Mouse (Mus musculus) MEL (cell line): ENCODE data around the gene Cib4.

Experiments
- CTCF ChIP-seq, 3 experiments: IDR thresholded peaks in 2 of 3; conservative IDR thresholded peaks in 1 of 3; 2 replicates each; pipeline ENCODE4 v1.5.1; 2011 to 2012; ENCODE audit warnings: low read length in 3 of 3, low read depth in 2 of 3, mild to moderate bottlenecking in 2 of 3, improper control_type of control experiment in 1 of 3, inconsistent platforms in 1 of 3, mixed read lengths in 1 of 3, moderate library complexity in 1 of 3; ENCODE audit not compliant: control insufficient read depth in 1 of 3, insufficient read depth in 1 of 3, poor library complexity in 1 of 3, severe bottlenecking in 1 of 3
- HCFC1 ChIP-seq: IDR thresholded peaks from 2 replicates; pipeline ENCODE4 v1.6.1; 2012; ENCODE audit warnings: low read depth, mild to moderate bottlenecking, inconsistent platforms, low read length, improper control_type of control experiment, moderate library complexity
- JUND ChIP-seq: IDR thresholded peaks from 2 replicates; pipeline ENCODE4 v1.6.1; 2011; ENCODE audit warnings: low read depth, mild to moderate bottlenecking, improper control_type of control experiment, low read length
- NRF1 ChIP-seq: IDR thresholded peaks from 2 replicates; pipeline ENCODE4 v1.6.1; 2014; ENCODE audit warnings: low read depth, mild to moderate bottlenecking, inconsistent platforms, low read length, improper control_type of control experiment, moderate library complexity; ENCODE audit not compliant: poor library complexity, insufficient read depth, severe bottlenecking
- POLR2A ChIP-seq, 2 experiments: IDR thresholded peaks; 2 replicates each; pipeline ENCODE4 v1.6.1; 2011 to 2012; ENCODE audit warnings: low read length in 2 of 2, mild to moderate bottlenecking in 2 of 2, control low read depth in 1 of 2, improper control_type of control experiment in 1 of 2, low read depth in 1 of 2, moderate library complexity in 1 of 2; ENCODE audit not compliant: control insufficient read depth in 1 of 2, insufficient read depth in 1 of 2, poor library complexity in 1 of 2
- SMC3 ChIP-seq: IDR thresholded peaks from 2 replicates; pipeline ENCODE4 v1.6.1; 2011; ENCODE audit warnings: low read depth, low read length, improper control_type of control experiment
- TAL1 ChIP-seq: IDR thresholded peaks from 2 replicates; pipeline ENCODE4 v1.6.1; 2012; ENCODE audit warnings: mild to moderate bottlenecking, inconsistent platforms, low read length, moderate library complexity, mixed read lengths
- TCF12 ChIP-seq: IDR thresholded peaks from 2 replicates; pipeline ENCODE4 v1.6.1; 2014; ENCODE audit warnings: low read depth, mild to moderate bottlenecking, inconsistent platforms, low read length, improper control_type of control experiment, moderate library complexity
- UBTF ChIP-seq: IDR thresholded peaks from 2 replicates; pipeline ENCODE4 v1.6.1; 2012; ENCODE audit warnings: low read depth, mild to moderate bottlenecking, inconsistent platforms, low read length, improper control_type of control experiment, moderate library complexity, borderline replicate concordance; ENCODE audit not compliant: insufficient read depth

GRCm38 (mm10) chr5:30485136-30485535, 60.5 kb downstream of the Cib4 start:
- no peak for TF ChIP-seq HCFC1
- no peak for TF ChIP-seq POLR2A (IDR thresholded peaks at IDR 0.05; ENCODE audit: control insufficient read depth in 1 of 2, insufficient read depth in 1 of 2, low read depth in 1 of 2, low read length in 2 of 2, poor library complexity in 1 of 2)
- no peak for TF ChIP-seq SMC3
- no peak for TF ChIP-seq CTCF (IDR thresholded peaks at IDR 0.05 in 2 of 3, conservative IDR thresholded peaks at IDR 0.05 in 1 of 3; ENCODE audit: control insufficient read depth in 1 of 3, insufficient read depth in 1 of 3, low read depth in 2 of 3, low read length in 3 of 3, poor library complexity in 1 of 3, severe bottlenecking in 1 of 3)
- no peak for TF ChIP-seq UBTF
- TF ChIP-seq TCF12, result no peak
- no peak for TF ChIP-seq NRF1
- no peak for TF ChIP-seq TAL1
- TF ChIP-seq JUND, result no peak
